Comparison of ENCODE assay signal across 21 mouse cellular contexts in the genomic region with DNA sequence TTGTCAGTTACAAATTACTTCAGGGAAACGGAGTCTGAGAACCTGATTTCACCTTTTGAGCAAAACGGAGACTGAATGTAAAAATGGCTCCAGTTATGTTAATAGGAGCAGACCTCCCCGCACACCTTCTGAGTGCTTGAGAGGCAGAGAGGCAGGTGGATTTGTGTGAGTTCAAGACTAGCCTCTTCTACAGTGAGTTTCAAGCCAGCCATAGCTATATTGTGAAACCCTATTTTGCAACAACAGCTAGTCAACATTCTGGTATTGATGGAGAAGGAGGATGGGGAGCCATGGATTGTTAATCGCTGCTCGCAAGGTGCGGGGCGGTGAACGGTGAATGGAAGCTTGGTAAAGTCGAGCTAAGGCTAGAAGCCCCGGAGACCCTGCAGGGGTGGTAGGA. TPM values are rescaled to one million over a fixed set of nuclear protein-coding genes. Genes with fewer than 3 reads are reported as not detected.
A peak's percentile ranks its signal among the peaks of the same experiment; 100 is the strongest.
DNase-seq lines count a peak whose midpoint lies in the region; ATAC-seq lines count a peak whose summit lies in the region.
"Had no signal": no experiment of that assay in that cellular context is flagged by ENCODE, and none has a peak within 500 bp of the region (broad histone marks: within the 10 kb centered on the region; RNA-seq: fewer than 3 reads in every experiment).

No protein-coding gene starts in this region.

- H3K27ac ChIP-seq in forebrain, embryonic 10.5 days, result no peak overlapping the region
- no peak overlapping the region for H3K27ac ChIP-seq in forebrain, embryonic 12.5 days
- H3K27ac ChIP-seq in midbrain, embryonic 11.5 days (ENCODE audit: low read depth, low read length), result no peak overlapping the region
- no peak overlapping the region for H3K27ac ChIP-seq in midbrain, embryonic 14.5 days (replicated peaks; ENCODE audit: low read depth, low read length)
- H3K27ac ChIP-seq in liver, embryonic 11.5 days (ENCODE audit: low read depth, low read length), result 0 out of 2 replicates have a peak overlapping the region, but pooled peaks have one; percentile 32
- H3K27ac ChIP-seq: hindbrain, postnatal 0 days; macrophage; midbrain, embryonic 12.5 days; neural tube, embryonic 13.5 days had no signal

- no peak for DNase-seq in forebrain, embryonic 10.5 days (ENCODE audit: extremely low spot score, low spot score)
- DNase-seq in midbrain, embryonic 11.5 days (ENCODE audit: low spot score, missing footprints), result peak; percentile 77
- no peak for DNase-seq in midbrain, embryonic 14.5 days
- no peak for DNase-seq in liver, embryonic 11.5 days (ENCODE audit: low spot score)
- DNase-seq in urinary bladder, postnatal 10 days (ENCODE audit: low spot score), result no peak
- DNase-seq in layer of hippocampus, adult 18-20 months (ENCODE audit: low spot score in 2 of 2), result no peak
- no peak for DNase-seq in left cerebral cortex, adult 8-10 months (ENCODE audit: low spot score in 2 of 2)
- DNase-seq: adrenal gland, adult 8-10 months; heart, postnatal 14 days; kidney, adult 11 months; kidney, postnatal 14 days; lung, embryonic 14.5 days; right cerebral cortex, adult 18-20 months; thymus, postnatal 25 days had no signal

- H3K36me3 ChIP-seq in forebrain, embryonic 10.5 days (replicated peaks), result no peaks in the 10 kb centered on the region
- H3K36me3 ChIP-seq in forebrain, embryonic 12.5 days (replicated peaks), result no peaks in the 10 kb centered on the region
- H3K36me3 ChIP-seq in midbrain, embryonic 11.5 days (ENCODE audit: control insufficient read depth, insufficient read depth, low read length), result no peaks in the 10 kb centered on the region
- no peaks in the 10 kb centered on the region for H3K36me3 ChIP-seq in midbrain, embryonic 14.5 days (ENCODE audit: control insufficient read depth, insufficient read depth, low read length)
- no peaks in the 10 kb centered on the region for H3K36me3 ChIP-seq in liver, embryonic 11.5 days (ENCODE audit: control insufficient read depth, insufficient read depth, low read length)
- H3K36me3 ChIP-seq: heart, embryonic 12.5 days; midbrain, embryonic 12.5 days; neural tube, embryonic 13.5 days had no signal

- peaks cover 23% of the 10 kb centered on the region for H3K27me3 ChIP-seq in forebrain, embryonic 10.5 days (ENCODE audit: poor library complexity, severe bottlenecking)
- 0 out of 2 replicates have a peak, but pooled peaks cover 3% of the 10 kb centered on the region for H3K27me3 ChIP-seq in forebrain, embryonic 12.5 days
- peaks cover 3% of the 10 kb centered on the region; the same call in 1 of the 2 replicates for H3K27me3 ChIP-seq in midbrain, embryonic 11.5 days (ENCODE audit: control insufficient read depth, insufficient read depth, low read length)
- no peaks in the 10 kb centered on the region for H3K27me3 ChIP-seq in midbrain, embryonic 14.5 days (ENCODE audit: control insufficient read depth, insufficient read depth, low read length)
- no peaks in the 10 kb centered on the region for H3K27me3 ChIP-seq in liver, embryonic 11.5 days (replicated peaks; ENCODE audit: control insufficient read depth, insufficient read depth, low read length)
- H3K27me3 ChIP-seq: heart, embryonic 12.5 days; neural tube, embryonic 13.5 days had no signal

- ATAC-seq in forebrain, embryonic 12.5 days (ENCODE audit: low FRiP score), result no peak
- ATAC-seq in midbrain, embryonic 11.5 days (ENCODE audit: low FRiP score), result no peak
- ATAC-seq in midbrain, embryonic 14.5 days (ENCODE audit: low FRiP score, low TSS enrichment), result no peak
- ATAC-seq in liver, embryonic 11.5 days (replicated peaks; ENCODE audit: low FRiP score), result no peak
- ATAC-seq: CD4-positive, CD25-positive, alpha-beta regulatory T cell, adult 4 months; hindbrain, postnatal 0 days had no signal

- H3K9ac ChIP-seq in forebrain, embryonic 12.5 days, result no peak overlapping the region
- no peak overlapping the region for H3K9ac ChIP-seq in midbrain, embryonic 11.5 days (ENCODE audit: low read length)
- no peak overlapping the region for H3K9ac ChIP-seq in midbrain, embryonic 14.5 days (replicated peaks; ENCODE audit: low read length)
- H3K9ac ChIP-seq in liver, embryonic 11.5 days (ENCODE audit: low read depth, low read length), result no peak overlapping the region; the same call in 1 of the 2 replicates
- H3K9ac ChIP-seq: heart, embryonic 12.5 days; lung, embryonic 14.5 days; midbrain, embryonic 12.5 days; neural tube, embryonic 13.5 days had no signal

- H3K9me3 ChIP-seq in forebrain, embryonic 10.5 days, result no peaks in the 10 kb centered on the region
- H3K9me3 ChIP-seq in forebrain, embryonic 12.5 days, result no peaks in the 10 kb centered on the region
- no peaks in the 10 kb centered on the region for H3K9me3 ChIP-seq in midbrain, embryonic 11.5 days (ENCODE audit: control insufficient read depth, low read length)
- H3K9me3 ChIP-seq in midbrain, embryonic 14.5 days (ENCODE audit: control insufficient read depth, low read length), result no peaks in the 10 kb centered on the region
- H3K9me3 ChIP-seq in liver, embryonic 11.5 days (ENCODE audit: control insufficient read depth, low read length), result no peaks in the 10 kb centered on the region
- H3K9me3 ChIP-seq: heart, embryonic 12.5 days; midbrain, embryonic 12.5 days; neural tube, embryonic 13.5 days had no signal

- H3K4me1 ChIP-seq in forebrain, embryonic 10.5 days, result peaks cover 32% of the 10 kb centered on the region
- H3K4me1 ChIP-seq in forebrain, embryonic 12.5 days, result peaks cover 10% of the 10 kb centered on the region
- H3K4me1 ChIP-seq in midbrain, embryonic 11.5 days (ENCODE audit: control insufficient read depth, insufficient read depth, low read length), result peaks cover 10% of the 10 kb centered on the region
- peaks cover 7% of the 10 kb centered on the region for H3K4me1 ChIP-seq in midbrain, embryonic 14.5 days (ENCODE audit: control insufficient read depth, insufficient read depth, low read length)
- H3K4me1 ChIP-seq in liver, embryonic 11.5 days (replicated peaks; ENCODE audit: control insufficient read depth, insufficient read depth, low read length), result peaks cover 11% of the 10 kb centered on the region

- H3K4me2 ChIP-seq in forebrain, embryonic 12.5 days, result no peak overlapping the region
- H3K4me2 ChIP-seq in midbrain, embryonic 11.5 days, result no peak overlapping the region
- no peak overlapping the region for H3K4me2 ChIP-seq in midbrain, embryonic 14.5 days (ENCODE audit: low read length)
- peak overlapping the region; percentile 45 for H3K4me2 ChIP-seq in liver, embryonic 11.5 days
- H3K4me2 ChIP-seq: heart, embryonic 12.5 days; lung, embryonic 14.5 days; midbrain, embryonic 12.5 days; neural tube, embryonic 13.5 days had no signal

- 51% methylated on average over 10 of the region's 10 CpGs for WGBS in forebrain, embryonic 10.5 days
- 57% methylated on average over 10 of the region's 10 CpGs for WGBS in forebrain, embryonic 12.5 days
- 57% methylated on average over 10 of the region's 10 CpGs for WGBS in midbrain, embryonic 11.5 days
- 51% methylated on average over 10 of the region's 10 CpGs for WGBS in midbrain, embryonic 14.5 days
- 51% methylated on average over 10 of the region's 10 CpGs for WGBS in liver, embryonic 11.5 days

- H3K4me3 ChIP-seq in forebrain, embryonic 10.5 days, result peak overlapping the region; percentile 19
- no peak overlapping the region for H3K4me3 ChIP-seq in forebrain, embryonic 12.5 days (replicated peaks)
- H3K4me3 ChIP-seq in midbrain, embryonic 11.5 days (ENCODE audit: low read depth, low read length), result no peak overlapping the region
- H3K4me3 ChIP-seq in midbrain, embryonic 14.5 days (replicated peaks; ENCODE audit: low read depth, low read length), result no peak overlapping the region
- peak overlapping the region; percentile 21; the same call in 1 of the 2 replicates for H3K4me3 ChIP-seq in liver, embryonic 11.5 days (ENCODE audit: low read depth, low read length)
- H3K4me3 ChIP-seq: heart, embryonic 12.5 days; midbrain, embryonic 12.5 days; neural tube, embryonic 13.5 days had no signal

RNA-seq across cellular contexts. Expression of gene Ubc, which starts 12.5 kb away (rescaled TPM):
- polyA plus RNA-seq in forebrain, embryonic 10.5 days (2016; fragmentation: Nextera tagmentation; extraction: Ambion mirVana), result 931 and 967 TPM in 2 replicates
- 1,113 and 1,114 TPM in 2 replicates for polyA plus RNA-seq in forebrain, embryonic 12.5 days (2016; fragmentation: Nextera tagmentation; extraction: Ambion mirVana)
- 1,030 and 1,101 TPM in 2 replicates for polyA plus RNA-seq in midbrain, embryonic 11.5 days (2014; fragmentation: Nextera tagmentation; extraction: Ambion mirVana)
- polyA plus RNA-seq in midbrain, embryonic 14.5 days (2014; fragmentation: Nextera tagmentation; extraction: Ambion mirVana), result 1,251 and 1,332 TPM in 2 replicates
- 772 and 827 TPM in 2 replicates for polyA plus RNA-seq in liver, embryonic 11.5 days (2014; fragmentation: Nextera tagmentation; extraction: Ambion mirVana)
- 100 to 1,000 TPM; 754 to 818 TPM for total RNA-seq in layer of hippocampus, adult 18-20 months (2021)
- total RNA-seq in left cerebral cortex, adult 8-10 months (2022), result 100 to 1,000 TPM; 799 to 904 (median 900) TPM

RNA-seq across cellular contexts. Expression of gene Gm10382, which starts 13.4 kb away (rescaled TPM):
- polyA plus RNA-seq in forebrain, embryonic 10.5 days (2016; fragmentation: Nextera tagmentation; extraction: Ambion mirVana), result 0.21 and 0.38 TPM in 2 replicates
- polyA plus RNA-seq in forebrain, embryonic 12.5 days (2016; fragmentation: Nextera tagmentation; extraction: Ambion mirVana), result 0.91 and 0.97 TPM in 2 replicates
- 0.12 and 0.29 TPM in 2 replicates for polyA plus RNA-seq in midbrain, embryonic 11.5 days (2014; fragmentation: Nextera tagmentation; extraction: Ambion mirVana)
- 0.42 and 0.58 TPM in 2 replicates for polyA plus RNA-seq in midbrain, embryonic 14.5 days (2014; fragmentation: Nextera tagmentation; extraction: Ambion mirVana)
- 0.18 and 0.34 TPM in 2 replicates for polyA plus RNA-seq in liver, embryonic 11.5 days (2014; fragmentation: Nextera tagmentation; extraction: Ambion mirVana)
- under 1 TPM in 1 of 2 experiments, not detected in 1; 0.46 TPM for total RNA-seq in layer of hippocampus, adult 18-20 months (2021)
- under 1 TPM in 2 of 4 experiments, not detected in 2; 0.39 to 0.51 TPM for total RNA-seq in left cerebral cortex, adult 8-10 months (2022)
- total RNA-seq: hindbrain, postnatal 0 days had no signal
- polyA plus RNA-seq: macrophage had no signal

RNA-seq across cellular contexts. Expression of gene Dhx37, which starts 31.4 kb away (rescaled TPM):
- polyA plus RNA-seq in forebrain, embryonic 10.5 days (2016; fragmentation: Nextera tagmentation; extraction: Ambion mirVana), result 21.4 and 22.2 TPM in 2 replicates
- polyA plus RNA-seq in forebrain, embryonic 12.5 days (2016; fragmentation: Nextera tagmentation; extraction: Ambion mirVana), result 16.5 and 17.1 TPM in 2 replicates
- polyA plus RNA-seq in midbrain, embryonic 11.5 days (2014; fragmentation: Nextera tagmentation; extraction: Ambion mirVana), result 9.2 and 9.9 TPM in 2 replicates
- 8.5 and 9.8 TPM in 2 replicates for polyA plus RNA-seq in midbrain, embryonic 14.5 days (2014; fragmentation: Nextera tagmentation; extraction: Ambion mirVana)
- 18.5 and 19.4 TPM in 2 replicates for polyA plus RNA-seq in liver, embryonic 11.5 days (2014; fragmentation: Nextera tagmentation; extraction: Ambion mirVana)
- 10 to 100 TPM; 15.0 to 15.4 TPM for total RNA-seq in layer of hippocampus, adult 18-20 months (2021)
- 10 to 100 TPM in 3 of 4 experiments, 1 to 10 TPM in 1; 9.4 to 12.9 (median 11.7) TPM for total RNA-seq in left cerebral cortex, adult 8-10 months (2022)

RNA-seq across cellular contexts. Expression of gene Bri3bp, which starts 38.9 kb away (rescaled TPM):
- 56.5 and 57.6 TPM in 2 replicates for polyA plus RNA-seq in forebrain, embryonic 10.5 days (2016; fragmentation: Nextera tagmentation; extraction: Ambion mirVana)
- 37.4 and 43.0 TPM in 2 replicates for polyA plus RNA-seq in forebrain, embryonic 12.5 days (2016; fragmentation: Nextera tagmentation; extraction: Ambion mirVana)
- 28.4 and 29.4 TPM in 2 replicates for polyA plus RNA-seq in midbrain, embryonic 11.5 days (2014; fragmentation: Nextera tagmentation; extraction: Ambion mirVana)
- polyA plus RNA-seq in midbrain, embryonic 14.5 days (2014; fragmentation: Nextera tagmentation; extraction: Ambion mirVana), result 26.8 and 37.8 TPM in 2 replicates
- 63.6 and 67.9 TPM in 2 replicates for polyA plus RNA-seq in liver, embryonic 11.5 days (2014; fragmentation: Nextera tagmentation; extraction: Ambion mirVana)
- total RNA-seq in layer of hippocampus, adult 18-20 months (2021), result 100 to 1,000 TPM in 1 of 2 experiments, 10 to 100 TPM in 1; 92.7 to 107 TPM
- 10 to 100 TPM; 81.9 to 94.4 (median 86.6) TPM for total RNA-seq in left cerebral cortex, adult 8-10 months (2022)

Comparison
In these comparisons a context has a peak if more than half of its experiments do, and no peak if none do; other contexts are left out.
1. H3K4me3 ChIP-seq: peak in forebrain, embryonic 10.5 days (single experiment) and liver, embryonic 11.5 days (single experiment); none in forebrain, embryonic 12.5 days (single experiment), midbrain, embryonic 11.5 days (single experiment) and midbrain, embryonic 14.5 days (single experiment).